Mouse (Mus musculus) lung, adult 2 months (tissue): ENCODE measurements around the gene Tut1.

Experiments
- CTCF ChIP-seq: fragments of 200-500 bp; IDR thresholded peaks from 2 replicates; pipeline ENCODE4 v1.5.1; 2011; ENCODE audit warnings: mild to moderate bottlenecking, low read length, control low read depth; ENCODE audit not compliant: insufficient read depth
- POLR2A ChIP-seq: fragments of 200-500 bp; IDR thresholded peaks from 2 replicates; pipeline ENCODE4 v1.6.1; 2011; ENCODE audit warnings: low read depth, mild to moderate bottlenecking, control low read depth, low read length, borderline replicate concordance; ENCODE audit errors: extremely low read depth

DNA sequence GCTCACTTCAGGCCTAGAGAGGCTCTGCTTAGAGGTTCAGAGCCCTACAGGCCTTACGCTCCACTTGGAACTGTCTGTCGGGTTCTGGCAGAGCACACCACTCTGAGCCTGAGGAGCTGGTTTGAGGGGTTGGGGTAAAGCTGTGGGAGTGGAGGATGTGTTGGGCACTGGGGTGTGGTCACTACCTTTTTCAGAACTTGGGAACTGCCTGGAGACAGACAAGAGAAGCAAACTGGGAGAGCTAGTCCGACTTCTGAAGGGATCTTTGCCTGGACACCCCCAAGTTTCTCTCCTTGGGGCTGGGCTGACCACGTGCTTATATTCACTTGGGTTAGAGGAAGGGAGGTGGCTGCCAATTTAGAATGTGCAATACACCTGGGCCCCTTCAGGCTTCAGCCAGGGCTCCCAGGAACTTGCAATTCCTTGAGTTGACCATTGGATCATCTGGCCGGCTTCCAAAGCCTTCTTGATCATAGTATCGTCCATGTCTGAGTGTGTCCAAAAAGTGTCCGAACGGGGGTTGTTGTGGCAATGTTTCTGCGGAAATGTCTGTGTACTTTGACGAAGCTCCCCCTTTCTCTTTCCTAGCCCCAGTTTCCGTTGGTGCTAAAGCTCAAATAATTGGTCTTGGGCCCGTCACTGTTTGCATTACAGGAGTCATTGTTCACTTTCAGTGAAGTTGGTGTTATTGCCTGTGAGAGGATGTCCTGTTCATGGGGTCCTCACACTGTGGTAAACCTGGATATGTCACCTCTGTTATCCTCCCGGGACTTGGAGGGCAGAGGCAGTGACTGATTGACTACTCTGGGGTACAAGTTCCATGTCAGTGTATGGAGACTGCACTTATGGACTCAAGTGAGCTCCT lies 38.5 kb downstream of the Tut1 start:
- TF ChIP-seq CTCF = no peak
- TF ChIP-seq POLR2A = no peak
